Mouse (Mus musculus): ENCODE data around the gene D17H6S53E. TPM values are rescaled to one million over a fixed set of nuclear protein-coding genes. Genes with fewer than 3 reads are reported as not detected.
"Not testable (repeated sequence)": the region's sequence is repeated elsewhere in the genome, so short reads cannot be mapped to it uniquely, and the experiment has no call there.

The D17H6S53E gene
- polyA plus RNA-seq, 1 experiment from 2014 or later = 9.6 TPM

DNA sequence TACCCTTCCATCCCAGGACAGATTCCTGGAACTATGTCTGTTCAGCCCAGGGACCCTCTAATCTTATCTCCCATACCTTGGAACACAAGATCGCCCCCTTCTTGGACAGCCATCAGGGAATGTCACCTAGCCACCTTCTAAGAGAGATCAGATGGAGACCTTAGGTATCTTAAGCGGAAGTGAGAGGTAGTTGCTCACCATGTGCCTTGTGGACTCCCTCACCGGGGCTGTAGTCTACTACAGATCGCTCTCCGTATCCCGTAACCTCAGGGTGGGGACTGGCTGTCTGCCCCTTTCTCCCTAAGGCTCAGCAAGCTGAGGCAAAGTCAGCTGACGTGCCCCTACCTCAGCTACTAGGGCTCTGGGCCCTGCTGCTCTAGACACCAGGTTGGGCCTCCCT is 22.1 kb upstream of the D17H6S53E start:
- no peak overlapping the region for H3K9ac ChIP-seq
- no peak for ATAC-seq (ENCODE audit: borderline replicate concordance, extremely low read depth, low FRiP score, low TSS enrichment)
- no peaks in the 10 kb centered on the region for H3K4me1 ChIP-seq
- 91% methylated on average over 7 of the region's 7 CpGs for WGBS
- peaks cover 34% of the 10 kb centered on the region for H3K36me3 ChIP-seq
- no peaks in the 10 kb centered on the region for H3K9me3 ChIP-seq
- H3K4me3 ChIP-seq = no peak overlapping the region
- H3K27ac ChIP-seq = no peak overlapping the region
- no peaks in the 10 kb centered on the region for H3K27me3 ChIP-seq
- no peak overlapping the region for H3K4me2 ChIP-seq

GRCm38 (mm10) chr17:35104754-35105153 is 21.4 kb upstream of the D17H6S53E start:
- Histone ChIP-seq H3K9me3 (no peaks in the 10 kb centered on the region), H3K4me1 (no peaks in the 10 kb centered on the region), H3K27me3 (no peaks in the 10 kb centered on the region), H3K27ac (no peak overlapping the region), H3K9ac (no peak overlapping the region), H3K4me2 (no peak overlapping the region), H3K4me3 (no peak overlapping the region), H3K36me3 (peaks cover 33% of the 10 kb centered on the region)
- no peak for ATAC-seq (ENCODE audit: borderline replicate concordance, extremely low read depth, low FRiP score, low TSS enrichment)
- WGBS = 57% methylated on average over 6 of the region's 6 CpGs

DNA sequence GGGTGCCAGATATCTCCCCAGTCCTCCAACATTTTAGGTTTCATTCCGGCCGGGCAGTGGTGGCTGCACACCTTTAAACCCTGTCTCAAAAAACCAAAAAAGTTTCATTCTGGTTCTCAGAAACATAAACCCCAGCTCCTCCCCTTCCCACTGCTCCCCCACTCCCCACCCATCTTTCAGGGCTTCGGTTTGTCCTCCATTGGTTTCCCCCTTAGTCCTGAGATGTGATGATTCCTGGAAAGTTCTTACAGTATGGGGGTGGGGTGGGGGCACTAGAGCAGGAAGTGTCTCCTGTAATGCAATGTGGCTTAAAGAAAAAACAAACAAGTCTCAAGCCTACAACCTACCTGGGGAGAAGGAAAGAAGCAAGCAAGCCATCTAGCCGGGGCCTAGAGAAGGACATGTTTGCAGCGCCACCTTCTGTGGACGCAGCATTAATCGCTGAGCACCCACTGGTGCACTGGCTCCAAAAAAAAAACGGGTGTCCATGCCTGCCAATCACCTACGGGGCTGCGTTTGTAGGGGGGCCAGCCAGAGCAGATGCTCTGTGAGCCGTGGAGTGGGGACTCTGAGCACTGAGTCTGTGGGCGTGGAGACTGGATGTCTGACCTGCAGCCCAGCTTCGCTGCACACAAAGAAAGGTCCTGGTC is 20.3 kb upstream of the D17H6S53E start:
- Histone ChIP-seq H3K4me2 (no peak overlapping the region), H3K36me3 (peaks cover 29% of the 10 kb centered on the region), H3K27me3 (no peaks in the 10 kb centered on the region), H3K9ac (no peak overlapping the region), H3K4me1 (no peaks in the 10 kb centered on the region), H3K4me3 (no peak overlapping the region), H3K9me3 (no peaks in the 10 kb centered on the region), H3K27ac (no peak overlapping the region)
- no peak for ATAC-seq (ENCODE audit: borderline replicate concordance, extremely low read depth, low FRiP score, low TSS enrichment)
- WGBS = 25% methylated on average over 13 of the region's 13 CpGs

GRCm38 (mm10) chr17:35106522-35106921 is 19.7 kb upstream of the D17H6S53E start:
- peaks cover 22% of the 10 kb centered on the region for H3K36me3 ChIP-seq
- no peaks in the 10 kb centered on the region for H3K27me3 ChIP-seq
- H3K4me2 ChIP-seq = no peak overlapping the region
- no peaks in the 10 kb centered on the region for H3K9me3 ChIP-seq
- H3K27ac ChIP-seq = no peak overlapping the region
- WGBS = 51% methylated on average over 3 of the region's 3 CpGs
- no peak overlapping the region for H3K9ac ChIP-seq
- ATAC-seq (ENCODE audit: borderline replicate concordance, extremely low read depth, low FRiP score, low TSS enrichment) = no peak
- H3K4me3 ChIP-seq = no peak overlapping the region
- no peaks in the 10 kb centered on the region for H3K4me1 ChIP-seq

- no peak for ATAC-seq (ENCODE audit: borderline replicate concordance, extremely low read depth, low FRiP score, low TSS enrichment)
- no peaks in the 10 kb centered on the region for H3K4me1 ChIP-seq
- no peak within 1 kb of the TSS for H3K4me3 ChIP-seq
- no peaks in the 10 kb centered on the region for H3K9me3 ChIP-seq
- WGBS = 88% methylated on average over 6 of the region's 6 CpGs
- H3K4me2 ChIP-seq = no peak within 1 kb of the TSS
- no peaks in the 10 kb centered on the region for H3K27me3 ChIP-seq
- peaks cover 7% of the 10 kb centered on the region for H3K36me3 ChIP-seq
- no peak within 1 kb of the TSS for H3K9ac ChIP-seq
- no peak within 1 kb of the TSS for H3K27ac ChIP-seq
Observed at GRCm38 (mm10) chr17:35108097-35108496, 18.1 kb upstream of the D17H6S53E start, which contains the start of gene Ly6g5c. Ly6g5c (plus strand) TSS chr17:35108279.

GRCm38 (mm10) chr17:35111774-35112173 is 14.4 kb upstream of the D17H6S53E start:
- Histone ChIP-seq H3K4me2 (no peak overlapping the region), H3K27ac (no peak overlapping the region)

DNA sequence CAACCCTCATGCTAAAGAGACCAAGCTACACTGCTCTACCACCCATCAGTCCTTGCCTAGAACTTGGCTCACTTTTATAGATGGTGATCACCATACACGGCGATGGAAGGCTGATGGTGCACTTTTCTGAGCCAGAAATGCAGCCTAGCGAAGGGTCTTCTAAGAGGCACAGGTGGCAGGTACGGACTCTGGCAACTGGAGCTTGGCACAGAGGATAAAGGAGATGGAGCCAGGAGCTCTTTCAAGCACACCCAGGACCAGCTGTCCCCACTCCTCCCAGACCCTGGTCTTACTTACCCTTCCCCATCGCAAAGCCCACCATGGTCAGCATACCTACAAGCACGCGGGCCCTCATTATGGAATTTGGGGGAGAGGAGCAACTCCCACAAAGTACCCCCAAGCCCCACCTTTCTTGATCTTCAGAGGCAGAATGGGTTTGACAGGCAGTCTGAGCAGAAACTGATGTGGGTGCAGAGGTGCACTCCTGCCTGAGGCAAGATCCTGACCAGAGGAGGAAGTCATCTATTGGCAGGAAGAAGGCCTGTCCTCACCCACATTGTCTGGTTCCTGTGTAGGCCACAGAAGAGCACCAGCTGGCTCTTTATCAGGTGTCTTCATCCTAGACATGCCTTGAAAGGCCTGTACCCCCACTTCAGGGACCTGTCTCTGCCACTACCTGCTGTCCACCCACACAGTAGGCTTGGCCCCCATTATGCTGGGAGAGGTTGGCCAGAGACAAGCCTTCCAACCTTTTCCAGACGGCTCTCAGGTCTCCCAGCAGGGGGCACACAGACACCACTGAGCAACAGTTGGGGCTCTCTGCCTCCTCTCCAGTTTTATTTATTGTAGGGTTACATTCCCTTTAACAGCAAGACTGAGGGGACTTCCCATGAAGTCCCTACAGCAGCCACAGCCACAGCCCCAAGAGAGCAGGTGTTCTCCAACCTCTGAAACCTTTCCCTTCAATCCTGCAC is 10.8 kb upstream of the D17H6S53E start, which contains the start of gene Ly6g5b:
Ly6g5b (minus strand) TSS at position 383 of the 974 bp plus-strand sequence.
- 84% methylated on average over 8 of the region's 8 CpGs for WGBS
- Histone ChIP-seq H3K4me2 (no peak within 1 kb of the TSS), H3K27ac (no peak within 1 kb of the TSS), H3K9me3 (no peaks in the 10 kb centered on the region), H3K36me3 (peaks cover 54% of the 10 kb centered on the region), H3K27me3 (no peaks in the 10 kb centered on the region), H3K4me3 (no peak within 1 kb of the TSS), H3K4me1 (peaks cover 8% of the 10 kb centered on the region), H3K9ac (no peak within 1 kb of the TSS)
- no peak for ATAC-seq (ENCODE audit: borderline replicate concordance, extremely low read depth, low FRiP score, low TSS enrichment)

More at GRCm38 (mm10) chr17:35111774-35112173, 14.4 kb upstream of the D17H6S53E start:
- no peak for ATAC-seq (ENCODE audit: borderline replicate concordance, extremely low read depth, low FRiP score, low TSS enrichment)
- Histone ChIP-seq H3K9ac (no peak overlapping the region), H3K27me3 (no peaks in the 10 kb centered on the region), H3K4me1 (no peaks in the 10 kb centered on the region), H3K36me3 (peaks cover 27% of the 10 kb centered on the region), H3K9me3 (no peaks in the 10 kb centered on the region), H3K4me3 (no peak overlapping the region)
- WGBS = 62% methylated on average over 9 of the region's 9 CpGs

GRCm38 (mm10) chr17:35120745-35121142 is 5.4 kb upstream of the D17H6S53E start:
- WGBS = under 1% methylated on average over 33 of the region's 33 CpGs
- H3K4me1 ChIP-seq = peaks cover 30% of the 10 kb centered on the region

DNA sequence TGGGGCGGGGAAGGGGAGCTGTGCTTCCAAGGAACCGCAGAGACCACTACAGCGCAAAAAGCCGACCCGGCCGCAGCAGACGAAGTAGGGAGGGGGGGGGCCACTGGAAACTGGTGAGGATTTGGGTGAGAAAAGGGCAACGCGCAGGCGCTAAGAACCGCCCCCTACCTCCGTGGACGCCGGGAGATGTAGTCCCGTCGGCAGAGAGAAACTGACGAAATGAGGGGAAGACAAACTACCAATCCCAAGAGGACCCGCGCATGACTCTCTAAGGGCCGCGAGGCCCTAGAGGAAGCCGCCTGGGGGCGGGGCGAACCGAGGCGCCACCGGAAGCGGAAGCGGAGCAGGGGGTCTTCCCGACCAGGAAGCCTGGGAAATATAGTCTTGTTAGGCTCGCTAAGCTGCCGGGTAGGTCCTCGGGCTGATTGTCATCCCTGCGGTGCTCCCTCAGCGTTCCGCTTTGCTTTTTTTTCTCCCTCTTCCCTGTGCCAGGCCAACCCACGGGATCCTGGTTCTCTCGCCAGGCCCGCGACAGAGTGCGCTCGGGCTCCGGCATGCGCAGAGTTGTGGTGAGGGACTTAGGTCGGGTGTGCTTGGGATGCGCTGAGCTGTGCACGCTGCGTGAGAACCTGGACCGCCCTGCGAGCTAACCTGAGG is 4.9 kb upstream of the D17H6S53E start, which contains the start of gene Gpank1:
Gpank1 (plus strand) TSS at position 313 of the 657 bp plus-strand sequence.
- ATAC-seq (ENCODE audit: borderline replicate concordance, extremely low read depth, low FRiP score, low TSS enrichment) = peak; percentile 97
- H3K4me3 ChIP-seq = peak within 1 kb of the TSS; percentile 81
- peaks cover 33% of the 10 kb centered on the region for H3K4me1 ChIP-seq
- H3K36me3 ChIP-seq = peaks cover 41% of the 10 kb centered on the region
- under 1% methylated on average over 48 of the region's 50 CpGs for WGBS
- H3K27me3 ChIP-seq = no peaks in the 10 kb centered on the region
- H3K9me3 ChIP-seq = no peaks in the 10 kb centered on the region
- H3K4me2 ChIP-seq = peak within 1 kb of the TSS; percentile 95
- H3K27ac ChIP-seq = peak within 1 kb of the TSS; percentile 86
- H3K9ac ChIP-seq = peak within 1 kb of the TSS; percentile 91

More at GRCm38 (mm10) chr17:35120745-35121142, 5.4 kb upstream of the D17H6S53E start:
- peaks cover 46% of the 10 kb centered on the region for H3K36me3 ChIP-seq
- peak overlapping the region; percentile 95 for H3K4me2 ChIP-seq
- H3K4me3 ChIP-seq = peak overlapping the region; percentile 81
- no peaks in the 10 kb centered on the region for H3K9me3 ChIP-seq
- peak overlapping the region; percentile 91 for H3K9ac ChIP-seq
- ATAC-seq (ENCODE audit: borderline replicate concordance, extremely low read depth, low FRiP score, low TSS enrichment) = no peak
- H3K27me3 ChIP-seq = no peaks in the 10 kb centered on the region
- peak overlapping the region; percentile 60 for H3K27ac ChIP-seq

GRCm38 (mm10) chr17:35121871-35122303 is 4.3 kb upstream of the D17H6S53E start, which contains the start of gene Csnk2b:
Csnk2b (minus strand) TSS chr17:35122053.
- Histone ChIP-seq H3K27ac (peak within 1 kb of the TSS; percentile 86), H3K9ac (peak within 1 kb of the TSS; percentile 91), H3K27me3 (no peaks in the 10 kb centered on the region), H3K4me2 (peak within 1 kb of the TSS; percentile 95), H3K4me3 (peak within 1 kb of the TSS; percentile 81), H3K4me1 (peaks cover 37% of the 10 kb centered on the region), H3K36me3 (peaks cover 37% of the 10 kb centered on the region), H3K9me3 (no peaks in the 10 kb centered on the region)
- WGBS = under 1% methylated on average over 19 of the region's 19 CpGs
- ATAC-seq (ENCODE audit: borderline replicate concordance, extremely low read depth, low FRiP score, low TSS enrichment) = no peak; the same call in 1 of the 2 replicates

DNA sequence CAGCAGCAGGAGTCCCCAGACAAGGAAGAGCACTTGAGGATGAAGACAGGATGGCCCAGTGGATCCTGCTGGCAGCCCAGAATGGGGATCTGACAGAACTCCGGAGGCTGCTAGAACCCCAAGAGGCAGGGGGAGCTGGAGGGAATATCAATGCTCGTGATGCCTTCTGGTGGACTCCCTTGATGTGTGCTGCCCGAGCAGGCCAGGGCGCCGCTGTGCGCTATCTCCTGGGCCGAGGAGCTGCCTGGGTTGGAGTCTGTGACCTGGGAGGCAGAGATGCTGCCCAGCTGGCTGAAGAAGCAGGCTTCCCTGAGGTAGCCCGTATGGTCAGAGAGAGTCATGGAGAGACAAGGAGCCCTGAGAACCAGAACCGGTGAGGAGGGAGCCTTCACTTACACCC is 2.9 kb upstream of the D17H6S53E start:
- Histone ChIP-seq H3K36me3 (peaks cover 26% of the 10 kb centered on the region), H3K4me1 (peaks cover 48% of the 10 kb centered on the region)

More for the DNA sequence above, 2.9 kb upstream of the D17H6S53E start:
- H3K4me3 ChIP-seq; H3K27ac ChIP-seq; H3K4me2 ChIP-seq; ATAC-seq (ENCODE audit: borderline replicate concordance, extremely low read depth, low FRiP score, low TSS enrichment); H3K9ac ChIP-seq; H3K27me3 ChIP-seq; H3K9me3 ChIP-seq: not testable (repeated sequence)
- 87% methylated on average over 9 of the region's 9 CpGs for WGBS

Measured in lung, embryonic 15.5 days (tissue).